In genomic region chr6:91525544-91525943, GRCm38 (mm10) we compare ENCODE assay signal across 22 mouse cellular contexts.
"Had no signal": no experiment of that assay in that cellular context is flagged by ENCODE, and none has a peak within 500 bp of the region (broad histone marks: within the 10 kb centered on the region; RNA-seq: fewer than 3 reads in every experiment).

No protein-coding gene starts in this region.

- H3K27ac ChIP-seq: heart, embryonic 10.5 days; hindbrain, embryonic 10.5 days; hindbrain, embryonic 12.5 days; hindbrain, embryonic 14.5 days; intestine, embryonic 15.5 days; layer of hippocampus, adult 2 months; left cerebral cortex, adult 2 months; limb, embryonic 10.5 days; limb, embryonic 12.5 days had no signal

- ATAC-seq: hindbrain, embryonic 16.5 days; inflammation-experienced regulatory T-cells, adult 6 months; intestine, embryonic 15.5 days; intestine, postnatal 0 days had no signal

- H3K4me3 ChIP-seq: heart, embryonic 10.5 days; heart, embryonic 12.5 days; hindbrain, embryonic 10.5 days; hindbrain, embryonic 12.5 days; intestine, embryonic 15.5 days; layer of hippocampus, adult 2 months; left cerebral cortex, adult 2 months; limb, embryonic 10.5 days; limb, embryonic 12.5 days had no signal

- DNase-seq: gastrocnemius, postnatal 25 days; heart, adult 18-20 months; heart, postnatal 10 days; heart, postnatal 4 days; kidney, adult 18-20 months; kidney, adult 8-10 months; kidney, postnatal 10 days; kidney, postnatal 4 days; liver had no signal
